Mouse (Mus musculus): ENCODE measurements at regions not wholly inside any gene's neighbourhood (a gene's known extent, or its start where the extent isn't known, plus 50 kb on each side); places are given as distances from the start of the nearest gene placed in this dataset.

GRCm38 (mm10) chr2:9574651-9575050 lies 306.4 kb upstream of the 4930412O13Rik start:
- TF ChIP-seq RCOR1 (IDR thresholded peaks at IDR 0.05; ENCODE audit: low read depth, low read length) (no peak), POLR2AphosphoS5 (IDR thresholded peaks at IDR 0.05; ENCODE audit: borderline replicate concordance, low read depth, low read length) (no peak), E2F4 (IDR thresholded peaks at IDR 0.05; ENCODE audit: borderline replicate concordance, low read depth, low read length) (no peak), ZKSCAN1 (IDR thresholded peaks at IDR 0.05; ENCODE audit: low read depth, low read length) (no peak), MYC (IDR thresholded peaks at IDR 0.05; ENCODE audit: low read depth, low read length) (no peak), POLR2A (IDR thresholded peaks at IDR 0.05; ENCODE audit: control insufficient read depth in 1 of 2, insufficient read depth in 1 of 2, low read depth in 1 of 2, low read length in 2 of 2, poor library complexity in 1 of 2) (no peak), MYB (IDR thresholded peaks at IDR 0.05; ENCODE audit: low read depth, low read length) (no peak), UBTF (IDR thresholded peaks at IDR 0.05; ENCODE audit: borderline replicate concordance, insufficient read depth, low read depth, low read length) (no peak), ZMIZ1 (IDR thresholded peaks at IDR 0.05; ENCODE audit: low read depth, low read length) (no peak), NRF1 (IDR thresholded peaks at IDR 0.05; ENCODE audit: insufficient read depth, low read depth, low read length, poor library complexity, severe bottlenecking) (no peak), GATA1 (IDR thresholded peaks at IDR 0.05; ENCODE audit: low read depth, low read length) (no peak), MEF2A (IDR thresholded peaks at IDR 0.05; ENCODE audit: extremely low read depth, insufficient replicate concordance, low read depth, low read length, poor library complexity, severe bottlenecking) (no peak)
- no peak for DNase-seq (ENCODE audit: low read depth, low spot score)
- Histone ChIP-seq H3K27ac (ENCODE audit: control insufficient read depth, low read depth, low read length) (no peak overlapping the region), H3K27me3 (ENCODE audit: control insufficient read depth in 1 of 2, insufficient read depth in 2 of 2, low read length in 2 of 2) (no peaks in the 10 kb centered on the region), H3K4me3 (ENCODE audit: control insufficient read depth in 1 of 2, insufficient read depth in 1 of 2, low read depth in 2 of 2, low read length in 2 of 2) (no peak overlapping the region), H3K9ac (ENCODE audit: control insufficient read depth, low read depth, low read length, poor library complexity, severe bottlenecking) (no peak overlapping the region), H3K79me2 (ENCODE audit: control insufficient read depth, insufficient read depth, low read length, poor library complexity) (no peaks in the 10 kb centered on the region), H3K9me3 (replicated peaks; ENCODE audit: insufficient read depth, low read length) (no peaks in the 10 kb centered on the region), H3K4me1 (ENCODE audit: control insufficient read depth in 1 of 2, insufficient read depth in 2 of 2, low read length in 2 of 2) (no peaks in the 10 kb centered on the region), H3K36me3 (ENCODE audit: control insufficient read depth in 1 of 2, insufficient read depth in 2 of 2, low read length in 2 of 2) (no peaks in the 10 kb centered on the region)

- Histone ChIP-seq H3K27ac (ENCODE audit: control insufficient read depth, low read depth, low read length) (no peak overlapping the region), H3K27me3 (ENCODE audit: control insufficient read depth in 1 of 2, insufficient read depth in 2 of 2, low read length in 2 of 2) (no peaks in the 10 kb centered on the region), H3K9ac (ENCODE audit: control insufficient read depth, low read depth, low read length, poor library complexity, severe bottlenecking) (no peak overlapping the region), H3K4me1 (ENCODE audit: control insufficient read depth in 1 of 2, insufficient read depth in 2 of 2, low read length in 2 of 2) (no peaks in the 10 kb centered on the region), H3K9me3 (replicated peaks; ENCODE audit: insufficient read depth, low read length) (no peaks in the 10 kb centered on the region), H3K36me3 (ENCODE audit: control insufficient read depth in 1 of 2, insufficient read depth in 2 of 2, low read length in 2 of 2) (no peaks in the 10 kb centered on the region), H3K79me2 (ENCODE audit: control insufficient read depth, insufficient read depth, low read length, poor library complexity) (no peaks in the 10 kb centered on the region), H3K4me3 (ENCODE audit: control insufficient read depth in 1 of 2, insufficient read depth in 1 of 2, low read depth in 2 of 2, low read length in 2 of 2) (no peak overlapping the region)
- TF ChIP-seq HCFC1 (IDR thresholded peaks at IDR 0.05; ENCODE audit: low read depth, low read length), result no peak
- TF ChIP-seq POLR2A (IDR thresholded peaks at IDR 0.05; ENCODE audit: control insufficient read depth in 1 of 2, insufficient read depth in 1 of 2, low read depth in 1 of 2, low read length in 2 of 2, poor library complexity in 1 of 2), result no peak
- no peak for TF ChIP-seq ELF1 (IDR thresholded peaks at IDR 0.05; ENCODE audit: low read depth, low read length)
- TF ChIP-seq RAD21 (IDR thresholded peaks at IDR 0.05; ENCODE audit: low read depth, low read length), result no peak
- TF ChIP-seq ZMIZ1 (IDR thresholded peaks at IDR 0.05; ENCODE audit: low read depth, low read length), result no peak
- DNase-seq (ENCODE audit: low read depth, low spot score), result no peak
These were observed 303.2 kb upstream of the 4930412O13Rik start for GRCm38 (mm10) chr2:9577868-9578267.
